Mouse (Mus musculus): ENCODE results near the gene Tmem147.

- TF ChIP-seq ZC3H11A (IDR thresholded peaks at IDR 0.05; ENCODE audit: borderline replicate concordance, low read depth, low read length) (no peak), MAFK (IDR thresholded peaks at IDR 0.05; ENCODE audit: insufficient read depth, low read depth, low read length) (no peak), ZNF384 (IDR thresholded peaks at IDR 0.05; ENCODE audit: low read depth, low read length) (no peak), HCFC1 (IDR thresholded peaks at IDR 0.05; ENCODE audit: borderline replicate concordance, insufficient read depth, low read length) (no peak)
Observed at GRCm38 (mm10) chr7:30769236-30769635, 39.9 kb upstream of the Tmem147 start.
